Mouse (Mus musculus) megakaryocyte, embryonic 14.5 days (primary cell): ENCODE data around the gene Ccdc33. TPM values are rescaled to one million over a fixed set of nuclear protein-coding genes. Genes with fewer than 3 reads are reported as not detected.
A peak's percentile ranks its signal among the peaks of the same experiment; 100 is the strongest.

Source experiments
- H3K27me3 ChIP-seq: replicated peaks from 2 replicates; pipeline ENCODE3; 2012; ENCODE audit warnings: inconsistent platforms
- H3K36me3 ChIP-seq: replicated peaks from 2 replicates; pipeline ENCODE3; 2012; ENCODE audit warnings: low read length, inconsistent platforms, mixed read lengths
- H3K4me1 ChIP-seq: 2 replicates; pipeline ENCODE4 v1.6.1; 2012; ENCODE audit warnings: inconsistent platforms
- H3K4me3 ChIP-seq: replicated peaks from 2 replicates; pipeline ENCODE3; 2012; ENCODE audit warnings: moderate library complexity, mild to moderate bottlenecking, inconsistent platforms
- H3K9me3 ChIP-seq: 2 replicates; pipeline ENCODE4 v1.6.1; 2012; ENCODE audit warnings: inconsistent platforms
- FLI1 ChIP-seq: IDR thresholded peaks from 2 replicates; pipeline ENCODE4 v1.6.1; 2012; ENCODE audit warnings: low read length, inconsistent platforms, mixed read lengths
- GATA1 ChIP-seq: IDR thresholded peaks from 3 replicates; pipeline ENCODE4 v1.6.1; 2012; ENCODE audit warnings: mixed read lengths, low read length, inconsistent platforms, borderline replicate concordance
- polyA plus RNA-seq: library from polyadenylated mRNA; stranded (reverse); fragments of >175 nt; gene quantifications from 2 replicates; pipeline ENCODE4 v1.2.3, GENCODE M21; 2012; ENCODE audit warnings: low replicate concordance; ENCODE audit not compliant: insufficient read depth

Ccdc33 gene
- polyA plus RNA-seq, 1 experiment: not detected

- Histone ChIP-seq H3K9me3 (no peaks in the 10 kb centered on the region), H3K36me3 (no peaks in the 10 kb centered on the region), H3K27me3 (peaks cover 7% of the 10 kb centered on the region), H3K4me1 (peaks cover 72% of the 10 kb centered on the region), H3K4me3 (peak overlapping the region; percentile 18)
- TF ChIP-seq GATA1 (no peak), FLI1 (no peak)
Measured at GRCm38 (mm10) chr9:57992781-57993591, 125.6 kb downstream of the Ccdc33 start.

GRCm38 (mm10) chr9:57992060-57992459 lies 126.6 kb downstream of the Ccdc33 start:
- Histone ChIP-seq H3K4me3 (no peak overlapping the region), H3K4me1 (peaks cover 75% of the 10 kb centered on the region), H3K27me3 (peaks cover 6% of the 10 kb centered on the region), H3K9me3 (no peaks in the 10 kb centered on the region), H3K36me3 (no peaks in the 10 kb centered on the region)
- TF ChIP-seq GATA1 (no peak), FLI1 (no peak)

- no peaks in the 10 kb centered on the region for H3K36me3 ChIP-seq
- peaks cover under 1% of the 10 kb centered on the region; the same call in 1 of the 2 replicates for H3K9me3 ChIP-seq
- peaks cover 87% of the 10 kb centered on the region for H3K4me1 ChIP-seq
- peaks cover 10% of the 10 kb centered on the region for H3K27me3 ChIP-seq
- TF ChIP-seq GATA1 (no peak), FLI1 (no peak)
- no peak overlapping the region for H3K4me3 ChIP-seq
Measured at GRCm38 (mm10) chr9:57990438-57991110, 128.0 kb downstream of the Ccdc33 start.

GRCm38 (mm10) chr9:57989309-57989708 lies 129.3 kb downstream of the Ccdc33 start:
- H3K9me3 ChIP-seq: peaks cover 9% of the 10 kb centered on the region
- H3K27me3 ChIP-seq: peaks cover 13% of the 10 kb centered on the region
- peaks cover 77% of the 10 kb centered on the region for H3K4me1 ChIP-seq
- no peaks in the 10 kb centered on the region for H3K36me3 ChIP-seq
- H3K4me3 ChIP-seq: no peak overlapping the region
- TF ChIP-seq FLI1 (no peak), GATA1 (no peak)

GRCm38 (mm10) chr9:57988098-57988497 lies 130.5 kb downstream of the Ccdc33 start:
- H3K4me1 ChIP-seq: peaks cover 65% of the 10 kb centered on the region
- H3K36me3 ChIP-seq: no peaks in the 10 kb centered on the region
- no peak overlapping the region for H3K4me3 ChIP-seq
- peaks cover 13% of the 10 kb centered on the region for H3K27me3 ChIP-seq
- no peak for TF ChIP-seq GATA1
- no peak for TF ChIP-seq FLI1
- H3K9me3 ChIP-seq: peaks cover 9% of the 10 kb centered on the region

GRCm38 (mm10) chr9:57986293-57986692 lies 132.3 kb downstream of the Ccdc33 start:
- no peaks in the 10 kb centered on the region for H3K36me3 ChIP-seq
- TF ChIP-seq GATA1: no peak
- no peak for TF ChIP-seq FLI1
- peaks cover 9% of the 10 kb centered on the region for H3K9me3 ChIP-seq
- peaks cover 53% of the 10 kb centered on the region for H3K4me1 ChIP-seq
- H3K4me3 ChIP-seq: no peak overlapping the region
- H3K27me3 ChIP-seq: peaks cover 13% of the 10 kb centered on the region

- Histone ChIP-seq H3K9me3 (peaks cover 9% of the 10 kb centered on the region), H3K27me3 (peaks cover 13% of the 10 kb centered on the region), H3K4me1 (peaks cover 54% of the 10 kb centered on the region), H3K36me3 (no peaks in the 10 kb centered on the region), H3K4me3 (no peak overlapping the region)
- TF ChIP-seq FLI1 (no peak), GATA1 (no peak)
Measured at GRCm38 (mm10) chr9:57985304-57985703, 133.3 kb downstream of the Ccdc33 start.

GRCm38 (mm10) chr9:57980570-57980969 lies 138.1 kb downstream of the Ccdc33 start:
- no peak overlapping the region for H3K4me3 ChIP-seq
- TF ChIP-seq FLI1: no peak
- no peak for TF ChIP-seq GATA1
- H3K4me1 ChIP-seq: peaks cover 39% of the 10 kb centered on the region
- H3K9me3 ChIP-seq: peaks cover 25% of the 10 kb centered on the region
- H3K36me3 ChIP-seq: no peaks in the 10 kb centered on the region
- peaks cover 29% of the 10 kb centered on the region for H3K27me3 ChIP-seq

GRCm38 (mm10) chr9:57978858-57979257 lies 139.8 kb downstream of the Ccdc33 start:
- no peaks in the 10 kb centered on the region for H3K36me3 ChIP-seq
- H3K4me1 ChIP-seq: peaks cover 46% of the 10 kb centered on the region
- H3K9me3 ChIP-seq: peaks cover 16% of the 10 kb centered on the region
- H3K4me3 ChIP-seq: no peak overlapping the region
- TF ChIP-seq FLI1: no peak
- TF ChIP-seq GATA1: no peak
- peaks cover 36% of the 10 kb centered on the region for H3K27me3 ChIP-seq

Other genes starting within 250 kb of the Ccdc33 start
- gene Ubl7, start 207.8 kb downstream of the Ccdc33 start, polyA plus RNA-seq: 138 and 474 TPM in 2 replicates
- gene Sema7a, start 178.7 kb downstream of the Ccdc33 start, polyA plus RNA-seq: 7.2 and 10.4 TPM in 2 replicates
- gene Cyp11a1, start 112.4 kb downstream of the Ccdc33 start, polyA plus RNA-seq: 1.1 and 7.5 TPM in 2 replicates
- gene Stra6, start 55.0 kb downstream of the Ccdc33 start, polyA plus RNA-seq: not detected in 2 replicates
- gene Islr, start 85.5 kb upstream of the Ccdc33 start, polyA plus RNA-seq: 0.07 and 3.2 TPM in 2 replicates
- gene Islr2, start 85.5 kb upstream of the Ccdc33 start, polyA plus RNA-seq: 0.09 TPM in 1 of 2 replicates, not detected in the other
- 28.7 and 29.2 TPM in 2 replicates for gene Pml, start 131.0 kb upstream of the Ccdc33 start, polyA plus RNA-seq
- gene Stoml1, start 134.3 kb upstream of the Ccdc33 start, polyA plus RNA-seq: 4.3 TPM in 1 of 2 replicates, not detected in the other
- not detected in 2 replicates for gene Loxl1, start 194.4 kb upstream of the Ccdc33 start, polyA plus RNA-seq